Mouse (Mus musculus) megakaryocyte progenitor cell, adult 5-6 weeks (primary cell): ENCODE data around the gene Acat2. TPM values are rescaled to one million over a fixed set of nuclear protein-coding genes. Genes with fewer than 3 reads are reported as not detected.
"Not testable (repeated sequence)": the region's sequence is repeated elsewhere in the genome, so short reads cannot be mapped to it uniquely, and the experiment has no call there.

Source experiments
- ATAC-seq: replicated peaks from 2 replicates; pipeline ENCODE4 v1.8.0; 2016; ENCODE audit warnings: mild to moderate bottlenecking, moderate TSS enrichment, inconsistent platforms; ENCODE audit not compliant: poor library complexity
- total RNA-seq, 2 experiments: library from RNA; stranded (forward) in 1 of 2; stranded (reverse) in 1 of 2; fragments of 157-497, 149-512 nt in 1 of 2; fragments of 200-1000 nt in 1 of 2; gene quantifications; 2 replicates each; pipeline versions ENCODE4 v1.2.3 to v1.2.4; 2015 to 2017

Acat2 gene
- total RNA-seq, 2 experiments from 2014 or later = 16.7 to 18.1 TPM

GRCm38 (mm10) chr17:12963476-12963875 lies 2.9 kb upstream of the Acat2 start:
- no peak for ATAC-seq

DNA sequence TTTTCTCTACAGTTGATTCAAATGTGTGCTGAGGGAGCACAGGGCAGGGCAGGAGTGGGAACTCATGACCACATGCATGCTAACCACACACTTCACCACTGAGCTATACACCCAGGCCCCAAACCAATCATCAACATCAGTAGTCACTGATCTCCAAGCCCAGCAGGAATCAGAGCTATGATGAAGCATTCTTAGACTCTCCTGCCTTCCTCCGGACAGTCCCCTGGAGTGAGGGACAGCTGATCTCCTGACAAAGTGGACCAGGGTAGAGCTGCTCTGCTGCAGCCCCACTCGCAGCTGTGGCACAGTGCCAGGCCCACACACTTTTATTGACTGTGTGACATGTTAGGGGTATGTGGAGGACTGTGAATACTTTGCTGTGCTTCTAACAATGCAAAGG lies 1.2 kb downstream of the Acat2 start:
- not testable (repeated sequence) for ATAC-seq

GRCm38 (mm10) chr17:12956664-12957063 lies 3.9 kb downstream of the Acat2 start:
- no peak for ATAC-seq

GRCm38 (mm10) chr17:12949669-12950068 lies 10.9 kb downstream of the Acat2 start:
- ATAC-seq = no peak

- ATAC-seq = no peak
Measured at GRCm38 (mm10) chr17:12942459-12943162, 17.9 kb downstream of the Acat2 start.

- ATAC-seq = peak; percentile 18; the same call in 1 of the 2 replicates
Measured at GRCm38 (mm10) chr17:12941543-12942260, 18.8 kb downstream of the Acat2 start.

DNA sequence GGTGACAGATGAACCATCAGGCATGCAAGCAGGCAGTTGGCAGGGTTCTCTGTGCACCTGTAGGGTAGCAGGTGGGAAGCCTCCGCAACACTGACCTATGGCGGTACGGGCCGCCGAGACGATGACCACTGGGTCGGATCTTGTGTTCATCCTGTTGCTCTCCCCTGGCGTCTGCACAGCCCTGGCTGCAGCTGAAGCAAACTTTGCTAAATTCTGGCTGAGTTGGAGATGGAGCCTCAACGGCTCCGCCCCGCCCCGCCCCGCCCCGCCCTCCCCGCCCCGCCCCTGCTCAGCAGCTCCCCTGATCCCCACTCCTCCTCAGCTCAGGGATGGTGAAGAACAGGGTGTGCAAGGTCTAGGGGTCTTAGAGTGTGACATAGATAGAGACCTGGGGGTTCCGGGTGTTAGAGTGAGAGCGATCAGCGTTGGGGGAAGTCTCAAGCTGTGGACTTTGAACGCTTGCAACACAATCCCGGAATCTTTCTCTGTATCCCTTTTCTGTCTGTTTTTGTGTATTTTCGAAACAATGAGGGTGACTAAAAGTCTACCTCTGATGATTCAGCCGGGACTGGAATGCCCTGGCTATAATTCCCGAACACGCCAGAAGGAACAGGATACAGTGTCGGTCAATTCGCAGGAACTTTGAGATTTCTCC lies 20.3 kb downstream of the Acat2 start, which contains the start of gene Acat3:
TSS of gene Acat3 (minus strand) at position 450 of the 655 bp plus-strand sequence.
- peak; percentile 59 for ATAC-seq

- ATAC-seq = peak; percentile 23
Measured at GRCm38 (mm10) chr17:12939377-12940148, 21.0 kb downstream of the Acat2 start.

- no peak for ATAC-seq
Measured at GRCm38 (mm10) chr17:12938077-12938476, 22.5 kb downstream of the Acat2 start.

DNA sequence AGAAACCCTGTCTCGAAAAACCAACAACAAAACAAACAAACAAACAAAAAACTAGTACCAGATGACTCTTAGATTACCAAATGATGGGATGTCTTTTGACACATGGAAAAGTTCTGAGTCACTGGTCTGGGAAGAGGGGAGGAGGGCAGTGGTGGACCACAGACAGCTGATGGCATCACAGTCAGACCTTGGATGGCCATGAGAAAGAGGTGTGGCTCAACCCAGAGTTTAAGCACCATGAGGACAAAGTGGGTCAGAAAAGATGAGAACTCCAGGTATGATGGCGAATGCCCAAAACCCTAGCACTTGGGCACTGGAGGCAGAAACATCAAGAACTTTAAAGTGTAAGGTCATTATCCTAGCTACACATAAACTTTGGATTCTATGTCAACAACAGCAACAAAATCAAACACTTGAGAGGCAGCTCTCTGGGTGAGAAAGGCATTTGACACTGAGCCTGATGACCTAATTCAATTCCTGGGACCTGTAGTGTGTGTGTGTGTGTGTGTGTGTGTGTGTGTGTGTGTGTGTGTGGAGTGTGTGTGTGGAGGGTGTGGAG lies 23.1 kb downstream of the Acat2 start:
- no peak for ATAC-seq

- no peak for ATAC-seq
Measured at GRCm38 (mm10) chr17:12935719-12936118, 24.8 kb downstream of the Acat2 start.

- not testable (repeated sequence) for ATAC-seq
Measured at GRCm38 (mm10) chr17:12931576-12931975, 29.0 kb downstream of the Acat2 start.

DNA sequence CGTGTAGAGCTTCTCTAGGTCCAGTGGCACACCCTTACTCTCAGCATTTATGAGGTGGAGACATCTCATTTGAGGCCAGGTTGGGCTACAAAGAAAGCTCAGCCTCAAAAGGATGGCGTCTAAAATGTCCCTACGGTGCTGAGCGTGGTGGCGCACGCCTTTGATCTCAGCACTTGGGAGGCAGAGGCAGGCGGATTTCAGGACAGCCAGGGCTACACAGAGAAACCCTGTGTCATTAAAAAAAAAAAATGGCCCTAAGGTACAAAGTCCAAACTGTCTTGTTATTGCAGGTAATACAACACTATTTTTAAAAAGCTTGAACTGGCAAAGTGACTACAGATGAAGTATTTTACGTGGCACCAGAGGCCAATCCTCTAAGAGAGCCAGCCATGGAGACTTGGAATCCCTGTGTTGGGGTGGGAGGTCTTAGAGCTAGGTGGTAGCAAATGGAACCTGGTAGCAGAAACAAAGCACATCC lies 34.8 kb downstream of the Acat2 start:
- ATAC-seq = no peak

DNA sequence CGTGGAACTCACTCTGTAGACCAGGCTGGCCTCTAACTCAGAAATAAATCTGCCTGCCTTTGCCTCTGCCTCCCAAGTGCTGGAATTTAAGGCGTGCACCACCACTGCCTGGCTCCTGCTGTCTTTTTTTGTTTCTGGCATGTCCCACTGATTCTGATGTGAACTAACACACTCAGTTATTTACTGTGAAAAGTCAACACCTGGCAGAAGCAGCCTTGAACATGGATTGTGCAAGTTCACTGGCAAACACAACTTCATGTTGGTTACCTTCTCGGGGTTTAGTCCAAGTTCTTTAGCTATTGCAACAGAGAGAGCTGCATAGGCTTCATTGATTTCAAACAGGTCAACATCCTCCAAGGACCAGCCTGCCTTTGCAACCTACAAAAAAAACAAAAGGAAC lies 35.5 kb downstream of the Acat2 start:
- no peak for ATAC-seq

GRCm38 (mm10) chr17:12921073-12921472 lies 39.5 kb downstream of the Acat2 start:
- peak; percentile 28; the same call in 1 of the 2 replicates for ATAC-seq

GRCm38 (mm10) chr17:12916588-12917380 lies 43.8 kb downstream of the Acat2 start:
- ATAC-seq = peak; percentile 49

- peak; percentile 92 for ATAC-seq
Measured at GRCm38 (mm10) chr17:12915881-12916583, 44.5 kb downstream of the Acat2 start, which contains the start of gene Mrpl18. Mrpl18 (minus strand) TSS chr17:12916345.

DNA sequence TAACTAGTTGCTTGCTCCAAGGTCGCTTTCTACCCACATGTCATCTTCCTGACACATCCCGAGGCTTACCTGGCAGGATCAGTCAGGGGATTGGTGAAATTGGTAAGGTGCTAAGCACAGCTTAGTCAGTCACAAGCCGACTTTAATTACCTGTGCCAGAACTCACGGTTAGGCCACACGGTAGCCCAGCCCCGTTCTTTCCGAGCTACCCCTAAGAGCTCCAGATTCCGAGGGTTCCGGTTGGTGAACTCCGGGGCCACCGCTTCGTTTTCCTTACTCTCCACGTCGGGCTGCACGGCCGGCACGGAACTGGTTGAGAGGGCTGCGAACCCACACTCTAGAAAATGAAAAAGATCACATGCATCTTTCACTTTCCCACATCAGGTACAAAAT lies 45.1 kb downstream of the Acat2 start, which contains the start of gene Tcp1:
TSS of gene Tcp1 (plus strand) at position 214 of the 393 bp plus-strand sequence.
- peak; percentile 4 for ATAC-seq

DNA sequence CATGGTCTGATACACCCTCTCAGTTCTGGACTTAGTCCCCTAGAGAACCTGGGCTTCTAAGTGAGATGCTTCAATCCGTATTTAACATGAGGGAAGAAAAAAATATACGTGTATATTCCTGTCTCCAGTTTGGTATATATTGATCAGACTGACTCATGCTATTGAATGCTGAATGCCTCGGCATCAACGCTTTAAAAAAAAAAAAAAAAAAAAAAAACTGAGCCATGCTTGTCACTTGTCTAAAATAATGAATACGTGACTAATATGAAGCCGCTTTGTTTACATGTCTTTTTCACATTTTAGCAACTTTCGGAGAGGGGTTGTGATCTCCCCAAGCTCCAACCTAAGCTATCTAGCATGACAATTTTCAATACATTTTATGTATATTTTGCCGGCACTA lies 50.2 kb downstream of the Acat2 start:
- no peak for ATAC-seq
